Mouse (Mus musculus): ENCODE measurements at regions not wholly inside any gene's neighbourhood (a gene's known extent, or its start where the extent isn't known, plus 50 kb on each side); places are given as distances from the start of the nearest gene placed in this dataset.

GRCm38 (mm10) chr10:99375101-99375500 lies 112.1 kb downstream of the Dusp6 start:
- no peak for ATAC-seq

GRCm38 (mm10) chr10:99376430-99376829 lies 113.4 kb downstream of the Dusp6 start:
- no peak for ATAC-seq

- ATAC-seq = no peak
Measured at GRCm38 (mm10) chr10:99377548-99377947, 114.5 kb downstream of the Dusp6 start.

- ATAC-seq = no peak
Measured at GRCm38 (mm10) chr10:99379156-99379555, 116.1 kb downstream of the Dusp6 start.

GRCm38 (mm10) chr10:99380170-99380569 lies 117.1 kb downstream of the Dusp6 start:
- ATAC-seq = no peak

- ATAC-seq = no peak
Measured at GRCm38 (mm10) chr10:99383028-99383427, 120.0 kb downstream of the Dusp6 start.

GRCm38 (mm10) chr10:99384366-99384765 lies 121.3 kb downstream of the Dusp6 start:
- no peak for ATAC-seq

- no peak for ATAC-seq
Measured at GRCm38 (mm10) chr10:99384851-99385250, 121.8 kb downstream of the Dusp6 start.

GRCm38 (mm10) chr10:99385854-99386253 lies 122.8 kb downstream of the Dusp6 start:
- peak; percentile 96 for ATAC-seq

- no peak for ATAC-seq
Measured at GRCm38 (mm10) chr10:99388526-99388925, 125.5 kb downstream of the Dusp6 start.

GRCm38 (mm10) chr10:99388986-99389385 lies 126.0 kb downstream of the Dusp6 start:
- no peak for ATAC-seq

GRCm38 (mm10) chr10:99390609-99391183 lies 127.7 kb downstream of the Dusp6 start:
- no peak for ATAC-seq

GRCm38 (mm10) chr10:99391725-99392124 lies 128.7 kb downstream of the Dusp6 start:
- ATAC-seq = no peak

- peak; percentile 70 for ATAC-seq
Measured at GRCm38 (mm10) chr10:99392979-99393378, 129.9 kb downstream of the Dusp6 start.

GRCm38 (mm10) chr10:99393523-99393922 lies 130.5 kb downstream of the Dusp6 start:
- peak; percentile 73 for ATAC-seq

- ATAC-seq = no peak
Measured at GRCm38 (mm10) chr10:99395411-99395810, 132.4 kb downstream of the Dusp6 start.

GRCm38 (mm10) chr10:99396630-99397029 lies 133.6 kb downstream of the Dusp6 start:
- ATAC-seq = no peak

- no peak for ATAC-seq
Measured at GRCm38 (mm10) chr10:99400076-99400475, 137.0 kb downstream of the Dusp6 start.

- ATAC-seq = no peak
Measured at GRCm38 (mm10) chr10:99406764-99407163, 143.7 kb downstream of the Dusp6 start.

GRCm38 (mm10) chr10:99408786-99409185 lies 145.8 kb downstream of the Dusp6 start:
- ATAC-seq = no peak

- ATAC-seq = no peak
Measured at GRCm38 (mm10) chr10:99409744-99410143, 146.7 kb downstream of the Dusp6 start.

- ATAC-seq = no peak
Measured at GRCm38 (mm10) chr10:99410754-99411153, 147.7 kb downstream of the Dusp6 start.

GRCm38 (mm10) chr10:99413455-99413854 lies 150.4 kb downstream of the Dusp6 start:
- ATAC-seq = no peak

- ATAC-seq = no peak
Measured at GRCm38 (mm10) chr10:99416271-99416670, 153.2 kb downstream of the Dusp6 start.

GRCm38 (mm10) chr10:99416896-99417479 lies 154.0 kb downstream of the Dusp6 start:
- ATAC-seq = peak; percentile 93

Data from CD4-positive, CD25-positive, alpha-beta regulatory T cell, adult 4 months (primary cell).